Mouse (Mus musculus): ENCODE results near the gene Klk4. TPM values are rescaled to one million over a fixed set of nuclear protein-coding genes. Genes with fewer than 3 reads are reported as not detected.

Klk4 gene
- polyA plus RNA-seq, 1 experiment from 2014 or later = not detected

DNA sequence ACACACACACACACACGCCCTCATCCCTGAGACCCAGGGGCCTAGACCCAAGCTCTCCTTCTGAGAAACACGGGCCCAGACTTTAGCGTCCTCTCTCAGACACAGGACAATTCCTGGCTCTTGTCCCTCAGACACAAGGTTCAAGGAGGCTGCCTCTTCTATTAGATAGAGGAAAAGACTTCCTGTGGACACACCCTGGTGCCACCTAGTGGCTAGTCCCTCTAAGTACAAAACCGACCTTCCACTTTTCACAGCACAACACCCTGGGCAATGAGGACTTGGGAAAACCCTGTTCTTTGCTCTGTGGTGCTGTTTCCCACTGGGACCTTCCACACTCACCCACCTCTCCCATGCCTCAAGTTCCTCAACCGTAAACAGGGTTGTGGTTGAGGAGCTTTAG, 45.0 kb downstream of the Klk4 start:
- H3K36me3 ChIP-seq (ENCODE audit: control insufficient read depth, insufficient read depth, low read length) = no peaks in the 10 kb centered on the region
- ATAC-seq (ENCODE audit: low FRiP score) (no peak), DNase-seq (ENCODE audit: low spot score, missing footprints) (no peak)
- no peak overlapping the region for H3K4me3 ChIP-seq (ENCODE audit: low read depth, low read length)
- H3K9ac ChIP-seq (ENCODE audit: low read length) = no peak overlapping the region
- no peaks in the 10 kb centered on the region for H3K9me3 ChIP-seq (ENCODE audit: control insufficient read depth, low read length)
- no peak overlapping the region for H3K4me2 ChIP-seq
- WGBS = 59% methylated on average over 5 of the region's 5 CpGs
- H3K27me3 ChIP-seq (ENCODE audit: control insufficient read depth, insufficient read depth, low read length) = no peaks in the 10 kb centered on the region
- no peaks in the 10 kb centered on the region for H3K4me1 ChIP-seq (ENCODE audit: control insufficient read depth, insufficient read depth, low read length)
- no peak overlapping the region for H3K27ac ChIP-seq (ENCODE audit: low read depth, low read length)

DNA sequence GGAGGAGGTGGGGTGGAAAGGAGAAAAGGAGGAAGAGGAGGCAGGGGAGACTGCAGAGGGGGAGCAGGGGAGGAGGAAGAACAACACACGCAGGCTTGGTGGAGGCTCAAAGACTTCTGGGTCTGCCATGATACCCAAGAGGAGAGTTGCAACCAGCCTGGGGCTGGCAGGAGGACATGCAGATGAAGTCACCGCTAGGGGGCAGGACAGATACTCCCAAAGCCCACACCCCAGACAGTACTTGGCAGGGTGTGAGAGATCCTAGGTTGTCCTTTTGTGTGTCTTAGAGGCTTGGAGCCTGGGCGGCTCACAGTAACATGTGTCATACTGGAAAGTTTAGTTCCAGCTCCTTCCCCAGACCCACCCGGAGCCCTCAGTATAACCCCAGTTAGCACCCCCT, 47.6 kb downstream of the Klk4 start:
- H3K4me2 ChIP-seq = no peak overlapping the region
- no peaks in the 10 kb centered on the region for H3K9me3 ChIP-seq (ENCODE audit: control insufficient read depth, low read length)
- no peak for ATAC-seq (ENCODE audit: low FRiP score)
- H3K27ac ChIP-seq (ENCODE audit: low read depth, low read length) = no peak overlapping the region
- no peak overlapping the region for H3K4me3 ChIP-seq (ENCODE audit: low read depth, low read length)
- 40% methylated on average over 4 of the region's 4 CpGs for WGBS
- H3K9ac ChIP-seq (ENCODE audit: low read length) = no peak overlapping the region
- H3K36me3 ChIP-seq (ENCODE audit: control insufficient read depth, insufficient read depth, low read length) = no peaks in the 10 kb centered on the region
- no peak for DNase-seq (ENCODE audit: low spot score, missing footprints)
- H3K4me1 ChIP-seq (ENCODE audit: control insufficient read depth, insufficient read depth, low read length) = no peaks in the 10 kb centered on the region
- H3K27me3 ChIP-seq (ENCODE audit: control insufficient read depth, insufficient read depth, low read length) = no peaks in the 10 kb centered on the region

DNA sequence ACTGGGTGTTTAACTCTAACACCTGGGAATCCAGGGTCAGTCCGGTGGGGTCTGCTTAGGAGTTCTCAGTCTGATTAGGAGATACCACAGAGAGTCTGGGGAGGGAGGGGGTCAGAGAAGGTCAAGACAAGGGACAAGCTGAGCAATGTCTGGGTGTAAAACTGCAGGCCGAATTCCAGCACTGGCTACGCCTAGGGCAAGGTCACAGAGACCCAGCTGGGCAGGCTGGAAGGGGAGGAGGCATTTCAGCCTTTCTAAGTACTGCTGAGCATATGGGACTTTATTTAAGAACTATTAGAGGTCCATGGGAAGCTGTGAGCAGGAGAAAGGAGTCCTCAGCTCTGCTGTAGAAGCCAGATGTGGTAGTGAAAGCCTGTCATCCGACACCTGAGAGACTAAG, 51.4 kb downstream of the Klk4 start:
- Histone ChIP-seq H3K4me3 (ENCODE audit: low read depth, low read length) (no peak overlapping the region), H3K9ac (ENCODE audit: low read length) (no peak overlapping the region), H3K4me1 (ENCODE audit: control insufficient read depth, insufficient read depth, low read length) (no peaks in the 10 kb centered on the region), H3K4me2 (no peak overlapping the region), H3K36me3 (ENCODE audit: control insufficient read depth, insufficient read depth, low read length) (no peaks in the 10 kb centered on the region), H3K27ac (ENCODE audit: low read depth, low read length) (no peak overlapping the region), H3K9me3 (ENCODE audit: control insufficient read depth, low read length) (no peaks in the 10 kb centered on the region), H3K27me3 (ENCODE audit: control insufficient read depth, insufficient read depth, low read length) (no peaks in the 10 kb centered on the region)
- no peak for ATAC-seq (ENCODE audit: low FRiP score)
- WGBS = 75% methylated on average over 4 of the region's 4 CpGs
- no peak for DNase-seq (ENCODE audit: low spot score, missing footprints)

GRCm38 (mm10) chr7:43933440-43933839, 52.5 kb downstream of the Klk4 start, which contains the start of gene Klk15:
Klk15 (plus strand) TSS chr7:43933740.
- WGBS = 83% methylated on average over 3 of the region's 3 CpGs

DNA sequence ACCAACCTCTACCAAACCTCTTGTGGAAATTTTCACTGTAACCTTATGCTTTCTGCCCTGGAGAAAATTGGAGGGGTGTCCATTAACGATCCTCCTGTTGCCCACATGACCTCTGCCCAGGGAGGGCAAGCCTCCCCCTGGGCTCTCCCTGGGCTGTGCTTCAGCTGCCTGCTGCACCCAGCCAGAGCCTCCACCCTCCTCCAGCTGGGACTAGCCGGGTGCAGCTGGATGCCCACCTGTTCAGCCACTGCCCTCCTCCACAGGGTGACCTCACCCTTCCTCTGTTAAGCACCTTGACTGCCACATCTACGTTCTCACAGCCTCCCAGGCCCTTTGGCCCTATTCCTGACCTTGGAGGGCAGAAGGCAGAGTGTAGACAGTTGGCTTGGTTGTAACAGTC, 53.8 kb downstream of the Klk4 start:
- no peaks in the 10 kb centered on the region for H3K9me3 ChIP-seq (ENCODE audit: control insufficient read depth, low read length)
- H3K27me3 ChIP-seq (ENCODE audit: control insufficient read depth, insufficient read depth, low read length) = no peaks in the 10 kb centered on the region
- H3K4me3 ChIP-seq (ENCODE audit: low read depth, low read length) = no peak overlapping the region
- H3K4me1 ChIP-seq (ENCODE audit: control insufficient read depth, insufficient read depth, low read length) = no peaks in the 10 kb centered on the region
- H3K27ac ChIP-seq (ENCODE audit: low read depth, low read length) = no peak overlapping the region
- DNase-seq (ENCODE audit: low spot score, missing footprints) = no peak
- no peak overlapping the region for H3K9ac ChIP-seq (ENCODE audit: low read length)
- H3K4me2 ChIP-seq = no peak overlapping the region
- ATAC-seq (ENCODE audit: low FRiP score) = no peak
- 77% methylated on average over 3 of the region's 3 CpGs for WGBS
- H3K36me3 ChIP-seq (ENCODE audit: control insufficient read depth, insufficient read depth, low read length) = no peaks in the 10 kb centered on the region

More at GRCm38 (mm10) chr7:43933440-43933839, 52.5 kb downstream of the Klk4 start, which contains the start of gene Klk15:
- no peaks in the 10 kb centered on the region for H3K9me3 ChIP-seq (ENCODE audit: control insufficient read depth, low read length)
- ATAC-seq (ENCODE audit: low FRiP score) = no peak
- DNase-seq (ENCODE audit: low spot score, missing footprints) = no peak
- no peak within 1 kb of the TSS for H3K4me3 ChIP-seq (ENCODE audit: low read depth, low read length)
- H3K27ac ChIP-seq (ENCODE audit: low read depth, low read length) = no peak within 1 kb of the TSS
- H3K36me3 ChIP-seq (ENCODE audit: control insufficient read depth, insufficient read depth, low read length) = no peaks in the 10 kb centered on the region
- no peaks in the 10 kb centered on the region for H3K27me3 ChIP-seq (ENCODE audit: control insufficient read depth, insufficient read depth, low read length)
- H3K4me1 ChIP-seq (ENCODE audit: control insufficient read depth, insufficient read depth, low read length) = no peaks in the 10 kb centered on the region
- H3K9ac ChIP-seq (ENCODE audit: low read length) = no peak within 1 kb of the TSS
- H3K4me2 ChIP-seq = no peak within 1 kb of the TSS

Other genes starting within 250 kb of the Klk4 start
- not detected in 2 replicates for gene Ceacam18, start 246.5 kb upstream of the Klk4 start, polyA plus RNA-seq (2014; fragmentation: Nextera tagmentation; extraction: Ambion mirVana)
- gene Siglece, start 221.0 kb upstream of the Klk4 start, polyA plus RNA-seq (2014; fragmentation: Nextera tagmentation; extraction: Ambion mirVana) = 0.26 and 0.51 TPM in 2 replicates
- 9.3 and 9.9 TPM in 2 replicates for gene Ctu1, start 209.1 kb upstream of the Klk4 start, polyA plus RNA-seq (2014; fragmentation: Nextera tagmentation; extraction: Ambion mirVana)
- gene Klk14, start 190.7 kb upstream of the Klk4 start, polyA plus RNA-seq (2014; fragmentation: Nextera tagmentation; extraction: Ambion mirVana) = not detected in 2 replicates
- 0.29 TPM in 1 of 2 replicates, not detected in the other for gene Klk13, start 168.6 kb upstream of the Klk4 start, polyA plus RNA-seq (2014; fragmentation: Nextera tagmentation; extraction: Ambion mirVana)
- gene Klk12, start 112.3 kb upstream of the Klk4 start, polyA plus RNA-seq (2014; fragmentation: Nextera tagmentation; extraction: Ambion mirVana) = not detected in 2 replicates
- 0.19 TPM in 1 of 2 replicates, not detected in the other for gene Klk11, start 106.6 kb upstream of the Klk4 start, polyA plus RNA-seq (2014; fragmentation: Nextera tagmentation; extraction: Ambion mirVana)
- gene Klk10, start 100.1 kb upstream of the Klk4 start, polyA plus RNA-seq (2014; fragmentation: Nextera tagmentation; extraction: Ambion mirVana) = 0.19 and 0.29 TPM in 2 replicates
- not detected in 2 replicates for gene Klk9, start 89.3 kb upstream of the Klk4 start, polyA plus RNA-seq (2014; fragmentation: Nextera tagmentation; extraction: Ambion mirVana)
- 7.6 and 7.8 TPM in 2 replicates for gene Klk8, start 83.6 kb upstream of the Klk4 start, polyA plus RNA-seq (2014; fragmentation: Nextera tagmentation; extraction: Ambion mirVana)
- gene Klk7, start 69.9 kb upstream of the Klk4 start, polyA plus RNA-seq (2014; fragmentation: Nextera tagmentation; extraction: Ambion mirVana) = 0.10 TPM in 1 of 2 replicates, not detected in the other
- gene Klk6, start 56.7 kb upstream of the Klk4 start, polyA plus RNA-seq (2014; fragmentation: Nextera tagmentation; extraction: Ambion mirVana) = 0.40 TPM in 1 of 2 replicates, not detected in the other
- not detected in 2 replicates for gene Klk5, start 39.2 kb upstream of the Klk4 start, polyA plus RNA-seq (2014; fragmentation: Nextera tagmentation; extraction: Ambion mirVana)
- gene Klk15, start 52.6 kb downstream of the Klk4 start, polyA plus RNA-seq (2014; fragmentation: Nextera tagmentation; extraction: Ambion mirVana) = not detected in 2 replicates
- not detected in 2 replicates for gene Klk1b8, start 69.5 kb downstream of the Klk4 start, polyA plus RNA-seq (2014; fragmentation: Nextera tagmentation; extraction: Ambion mirVana)
- gene Klk1b1, start 85.6 kb downstream of the Klk4 start, polyA plus RNA-seq (2014; fragmentation: Nextera tagmentation; extraction: Ambion mirVana) = not detected in 2 replicates
- not detected in 2 replicates for gene Klk1b9, start 94.9 kb downstream of the Klk4 start, polyA plus RNA-seq (2014; fragmentation: Nextera tagmentation; extraction: Ambion mirVana)
- not detected in 2 replicates for gene Klk1b11, start 114.7 kb downstream of the Klk4 start, polyA plus RNA-seq (2014; fragmentation: Nextera tagmentation; extraction: Ambion mirVana)
- gene Klk1b26, start 131.0 kb downstream of the Klk4 start, polyA plus RNA-seq (2014; fragmentation: Nextera tagmentation; extraction: Ambion mirVana) = not detected in 2 replicates
- gene Klk1b27, start 171.1 kb downstream of the Klk4 start, polyA plus RNA-seq (2014; fragmentation: Nextera tagmentation; extraction: Ambion mirVana) = not detected in 2 replicates
- not detected in 2 replicates for gene Klk1b21, start 221.2 kb downstream of the Klk4 start, polyA plus RNA-seq (2014; fragmentation: Nextera tagmentation; extraction: Ambion mirVana)
- gene Klk1b22, start 231.5 kb downstream of the Klk4 start, polyA plus RNA-seq (2014; fragmentation: Nextera tagmentation; extraction: Ambion mirVana) = not detected in 2 replicates

Data from midbrain, embryonic 11.5 days (tissue).